Mouse (Mus musculus) neural tube, embryonic 13.5 days (tissue): ENCODE measurements at regions not wholly inside any gene's neighbourhood (a gene's known extent, or its start where the extent isn't known, plus 50 kb on each side); places are given as distances from the start of the nearest gene placed in this dataset.

Experiments used
- ATAC-seq: fragments of 200-750 bp; cut with Nextera tagmentation; 2 replicates; pipeline ENCODE4 v1.8.0; 2017; ENCODE audit warnings: low read depth, mild to moderate bottlenecking, moderate TSS enrichment, moderate library complexity
- H3K27ac ChIP-seq: fragments of 300-500 bp; sonication (generic); replicated peaks from 2 replicates; pipeline ENCODE4 v1.5.1; 2015; ENCODE audit warnings: moderate library complexity, mild to moderate bottlenecking, inconsistent platforms
- H3K27me3 ChIP-seq: fragments of 300-500 bp; sonication (generic); 2 replicates; pipeline ENCODE4 v1.6.1; 2015; ENCODE audit warnings: mild to moderate bottlenecking, inconsistent platforms
- H3K36me3 ChIP-seq: fragments of 300-500 bp; sonication (generic); 2 replicates; pipeline ENCODE4 v1.6.1; 2015; ENCODE audit warnings: mild to moderate bottlenecking, inconsistent platforms
- H3K4me1 ChIP-seq: fragments of 300-500 bp; sonication (generic); replicated peaks from 2 replicates; pipeline ENCODE4 v1.6.1; 2015; ENCODE audit warnings: inconsistent platforms
- H3K4me2 ChIP-seq: fragments of 300-500 bp; sonication (generic); 2 replicates; pipeline ENCODE4 v1.6.1; 2015; ENCODE audit warnings: inconsistent platforms, mild to moderate bottlenecking, moderate library complexity
- H3K4me3 ChIP-seq: fragments of 300-500 bp; sonication (generic); 2 replicates; pipeline ENCODE4 v1.5.1; 2015; ENCODE audit warnings: mild to moderate bottlenecking, inconsistent platforms
- H3K9ac ChIP-seq: fragments of 300-500 bp; sonication (generic); 2 replicates; pipeline ENCODE4 v1.6.1; 2015; ENCODE audit warnings: moderate library complexity, mild to moderate bottlenecking, inconsistent platforms
- H3K9me3 ChIP-seq: fragments of 300-500 bp; sonication (generic); 2 replicates; pipeline ENCODE4 v1.6.1; 2016; ENCODE audit warnings: inconsistent platforms
- WGBS: fragments of 180-500 bp; shearing (Covaris S2); methylation state at CpG from one replicate; pipeline ENCODE4 v1.1.7; 2015; 5-methylcytosine and 5-hydroxymethylcytosine counted together

DNA sequence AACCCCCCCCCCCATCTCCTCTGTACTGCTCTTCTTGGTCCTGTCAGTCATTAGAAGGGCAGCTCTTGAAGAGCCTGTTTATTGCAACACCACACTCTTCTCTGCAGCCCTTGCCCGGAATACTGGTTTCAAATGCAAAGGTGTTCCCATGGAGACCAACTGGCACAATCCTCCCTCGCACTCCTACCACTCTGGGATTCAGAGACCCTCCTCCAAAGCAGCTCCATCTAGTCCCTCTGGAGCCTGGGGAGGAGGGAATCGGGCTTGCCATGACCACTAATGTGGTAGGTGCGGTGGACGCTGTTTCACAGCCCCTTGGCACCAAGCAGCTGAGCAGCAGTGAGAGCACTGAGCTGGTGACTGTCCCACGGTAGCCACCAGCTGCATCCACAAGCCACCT is 83.1 kb downstream of the Stk35 start:
- WGBS: 20% methylated on average over 6 of the region's 6 CpGs
- no peaks in the 10 kb centered on the region for H3K9me3 ChIP-seq
- H3K27me3 ChIP-seq: no peaks in the 10 kb centered on the region
- no peaks in the 10 kb centered on the region for H3K4me1 ChIP-seq
- no peak overlapping the region for H3K4me2 ChIP-seq
- H3K36me3 ChIP-seq: no peaks in the 10 kb centered on the region
- H3K4me3 ChIP-seq: no peak overlapping the region
- H3K9ac ChIP-seq: no peak overlapping the region
- H3K27ac ChIP-seq: no peak overlapping the region
- no peak for ATAC-seq

- Histone ChIP-seq H3K36me3 (no peaks in the 10 kb centered on the region), H3K9me3 (no peaks in the 10 kb centered on the region), H3K4me1 (no peaks in the 10 kb centered on the region), H3K4me2 (no peak overlapping the region), H3K4me3 (no peak overlapping the region), H3K27me3 (no peaks in the 10 kb centered on the region), H3K27ac (no peak overlapping the region), H3K9ac (no peak overlapping the region)
- 46% methylated on average over 3 of the region's 3 CpGs for WGBS
- no peak for ATAC-seq
Measured at GRCm38 (mm10) chr2:129884316-129884715, 84.0 kb downstream of the Stk35 start.

DNA sequence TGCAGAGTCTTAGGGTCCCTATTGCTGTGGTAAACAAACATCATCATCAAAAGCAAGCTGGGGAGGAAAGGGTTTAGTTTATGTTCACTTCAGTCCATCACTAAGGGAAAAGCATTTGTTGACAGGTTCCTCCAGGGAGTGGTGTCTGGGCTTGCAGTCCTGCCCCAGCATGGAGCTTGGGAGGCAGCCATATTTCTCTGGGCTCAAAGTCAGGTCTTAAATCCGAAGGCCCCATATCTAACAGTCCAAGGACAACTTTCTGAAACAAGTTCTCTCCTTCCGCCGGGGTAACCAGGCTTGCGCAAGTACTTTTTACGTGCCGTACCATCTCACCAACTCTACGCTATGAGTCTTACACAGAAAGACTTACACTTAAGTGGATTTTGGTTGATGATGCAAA is 85.2 kb downstream of the Stk35 start:
- no peak for ATAC-seq
- no peaks in the 10 kb centered on the region for H3K27me3 ChIP-seq
- H3K4me2 ChIP-seq: no peak overlapping the region
- H3K27ac ChIP-seq: no peak overlapping the region
- no peaks in the 10 kb centered on the region for H3K9me3 ChIP-seq
- H3K36me3 ChIP-seq: no peaks in the 10 kb centered on the region
- no peak overlapping the region for H3K4me3 ChIP-seq
- no peak overlapping the region for H3K9ac ChIP-seq
- WGBS: 94% methylated on average over 7 of the region's 7 CpGs
- H3K4me1 ChIP-seq: no peaks in the 10 kb centered on the region

GRCm38 (mm10) chr2:129893231-129893630 is 92.9 kb downstream of the Stk35 start:
- Histone ChIP-seq H3K4me3 (no peak overlapping the region), H3K36me3 (no peaks in the 10 kb centered on the region), H3K27me3 (no peaks in the 10 kb centered on the region), H3K27ac (peak overlapping the region; percentile 49), H3K4me2 (no peak overlapping the region), H3K4me1 (peaks cover 15% of the 10 kb centered on the region), H3K9me3 (no peaks in the 10 kb centered on the region), H3K9ac (no peak overlapping the region)
- WGBS: 51% methylated on average over 7 of the region's 7 CpGs
- no peak for ATAC-seq

GRCm38 (mm10) chr2:129893832-129894231 is 93.5 kb downstream of the Stk35 start:
- Histone ChIP-seq H3K27ac (peak overlapping the region; percentile 49; the same call in 1 of the 2 replicates), H3K4me2 (no peak overlapping the region), H3K27me3 (no peaks in the 10 kb centered on the region), H3K4me3 (no peak overlapping the region), H3K4me1 (peaks cover 15% of the 10 kb centered on the region), H3K9ac (no peak overlapping the region), H3K36me3 (no peaks in the 10 kb centered on the region), H3K9me3 (no peaks in the 10 kb centered on the region)
- ATAC-seq: peak; percentile 61
- WGBS: 64% methylated on average over 5 of the region's 5 CpGs

DNA sequence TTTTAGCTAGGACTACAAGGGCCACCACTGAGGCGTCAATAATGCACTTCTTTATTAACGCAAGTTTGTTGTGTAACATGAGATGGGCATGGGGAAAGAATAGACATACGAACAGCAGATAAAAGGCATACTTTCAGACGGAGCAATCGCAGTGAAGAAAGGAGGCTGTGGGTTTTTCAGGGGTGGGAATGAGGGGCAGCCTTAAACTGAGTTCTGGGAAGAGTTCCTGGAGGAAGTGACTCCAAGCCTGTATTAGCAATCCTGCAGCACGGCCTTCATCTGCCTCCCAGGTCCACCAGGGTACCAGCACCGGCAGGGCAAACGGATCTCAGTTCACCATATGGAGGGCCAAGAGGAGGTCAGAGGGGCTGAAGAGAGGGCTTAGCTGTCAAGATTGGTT is 94.6 kb downstream of the Stk35 start:
- H3K27me3 ChIP-seq: no peaks in the 10 kb centered on the region
- H3K4me1 ChIP-seq: peaks cover 15% of the 10 kb centered on the region
- H3K4me2 ChIP-seq: no peak overlapping the region
- H3K4me3 ChIP-seq: no peak overlapping the region
- H3K9me3 ChIP-seq: no peaks in the 10 kb centered on the region
- 74% methylated on average over 8 of the region's 8 CpGs for WGBS
- ATAC-seq: no peak
- no peaks in the 10 kb centered on the region for H3K36me3 ChIP-seq
- H3K27ac ChIP-seq: no peak overlapping the region
- no peak overlapping the region for H3K9ac ChIP-seq

DNA sequence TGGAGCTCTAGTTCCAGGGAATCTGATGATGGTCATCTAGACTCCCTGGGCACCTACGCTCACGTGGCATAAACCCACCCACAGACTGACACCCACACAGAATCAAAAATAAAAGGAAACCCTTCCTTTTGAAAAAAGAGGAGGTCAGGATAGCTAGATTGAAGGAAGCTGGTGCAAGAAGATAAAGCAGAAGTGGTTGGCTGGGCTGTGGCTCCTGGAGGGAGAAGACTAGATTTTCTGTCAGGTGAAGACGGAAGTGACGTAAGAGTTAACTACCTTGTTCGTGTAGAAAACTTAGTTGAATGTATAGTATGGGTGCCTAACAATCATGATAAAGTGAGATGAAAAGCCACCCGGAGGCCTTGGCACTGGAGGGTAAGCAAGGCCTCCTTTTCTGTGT is 95.1 kb downstream of the Stk35 start:
- H3K36me3 ChIP-seq: no peaks in the 10 kb centered on the region
- peaks cover 15% of the 10 kb centered on the region for H3K4me1 ChIP-seq
- H3K9ac ChIP-seq: no peak overlapping the region
- no peaks in the 10 kb centered on the region for H3K27me3 ChIP-seq
- H3K4me3 ChIP-seq: no peak overlapping the region
- 95% methylated on average over 6 of the region's 6 CpGs for whole genome bisulfite sequencing
- no peak overlapping the region for H3K4me2 ChIP-seq
- no peaks in the 10 kb centered on the region for H3K9me3 ChIP-seq
- ATAC-seq: no peak
- no peak overlapping the region for H3K27ac ChIP-seq

DNA sequence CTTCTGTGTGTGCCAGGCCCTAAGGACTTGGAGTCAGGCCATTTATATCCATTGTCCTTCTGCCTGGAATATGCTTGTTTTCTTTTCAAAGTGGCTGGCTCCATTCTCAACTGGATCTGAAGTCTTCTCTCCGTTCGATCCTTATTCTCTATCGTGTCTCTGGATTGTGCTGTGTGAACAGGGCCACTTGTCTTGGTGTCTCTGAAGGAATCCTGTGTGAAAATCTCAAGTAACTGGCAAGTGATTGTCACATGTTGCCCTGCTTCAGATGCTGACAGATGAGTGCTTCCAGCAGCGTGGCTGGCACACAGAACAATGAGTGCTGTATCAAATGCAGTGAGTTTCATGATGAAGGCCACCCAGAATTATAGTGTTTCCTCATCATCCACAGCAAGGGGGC is 96.4 kb downstream of the Stk35 start:
- H3K9ac ChIP-seq: no peak overlapping the region
- H3K9me3 ChIP-seq: no peaks in the 10 kb centered on the region
- no peak overlapping the region for H3K4me2 ChIP-seq
- peaks cover 15% of the 10 kb centered on the region for H3K4me1 ChIP-seq
- ATAC-seq: no peak
- H3K4me3 ChIP-seq: no peak overlapping the region
- H3K27ac ChIP-seq: no peak overlapping the region
- H3K27me3 ChIP-seq: no peaks in the 10 kb centered on the region
- WGBS: 78% methylated on average over 4 of the region's 4 CpGs
- no peaks in the 10 kb centered on the region for H3K36me3 ChIP-seq

DNA sequence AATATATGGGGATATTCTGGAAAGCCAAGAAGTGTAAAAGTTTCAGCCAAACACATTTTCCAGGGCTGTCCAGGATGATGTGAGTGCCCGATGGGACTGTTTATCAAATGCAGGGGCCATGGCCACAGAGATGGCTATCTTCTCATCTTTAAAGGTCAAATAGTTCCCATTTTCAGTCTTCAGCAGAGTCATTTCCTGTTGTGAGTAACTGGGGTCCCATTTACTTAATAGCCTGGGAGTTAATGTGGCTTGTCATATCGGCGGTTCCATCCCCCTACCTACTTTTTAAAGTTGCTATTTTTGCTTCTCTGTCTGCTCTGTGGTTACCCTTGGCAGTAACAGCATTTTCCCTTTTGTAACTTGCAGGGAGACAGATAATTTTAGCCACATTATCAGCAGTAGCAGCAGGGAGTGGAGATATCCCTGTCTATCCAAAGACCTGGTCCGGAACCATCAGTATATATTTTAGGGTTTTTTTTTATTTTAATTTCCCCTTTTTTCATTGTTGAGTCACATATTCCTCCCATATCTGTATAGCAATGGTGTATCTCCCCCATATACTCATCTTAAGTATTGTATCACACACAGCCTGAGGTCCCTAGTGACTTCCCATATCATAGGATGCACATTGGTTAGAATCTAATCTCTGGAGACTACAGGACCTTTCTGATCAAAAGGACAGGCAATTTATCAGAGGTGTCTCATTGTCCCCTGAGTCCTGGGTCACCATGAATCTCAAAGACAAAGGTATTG is 103.2 kb downstream of the Stk35 start:
- Histone ChIP-seq H3K4me2 (no peak overlapping the region), H3K27me3 (no peaks in the 10 kb centered on the region), H3K9me3 (no peaks in the 10 kb centered on the region), H3K36me3 (no peaks in the 10 kb centered on the region), H3K27ac (no peak overlapping the region), H3K4me3 (no peak overlapping the region), H3K9ac (no peak overlapping the region), H3K4me1 (peaks cover 2% of the 10 kb centered on the region)
- no peak for ATAC-seq
- 68% methylated on average over 4 of the region's 4 CpGs for WGBS

GRCm38 (mm10) chr2:129904753-129905152 is 104.4 kb downstream of the Stk35 start:
- Histone ChIP-seq H3K4me2 (no peak overlapping the region), H3K36me3 (no peaks in the 10 kb centered on the region), H3K4me3 (no peak overlapping the region), H3K9me3 (no peaks in the 10 kb centered on the region), H3K9ac (no peak overlapping the region), H3K4me1 (peaks cover 14% of the 10 kb centered on the region), H3K27me3 (no peaks in the 10 kb centered on the region), H3K27ac (no peak overlapping the region)
- no peak for ATAC-seq
- 43% methylated on average over 7 of the region's 7 CpGs for WGBS

DNA sequence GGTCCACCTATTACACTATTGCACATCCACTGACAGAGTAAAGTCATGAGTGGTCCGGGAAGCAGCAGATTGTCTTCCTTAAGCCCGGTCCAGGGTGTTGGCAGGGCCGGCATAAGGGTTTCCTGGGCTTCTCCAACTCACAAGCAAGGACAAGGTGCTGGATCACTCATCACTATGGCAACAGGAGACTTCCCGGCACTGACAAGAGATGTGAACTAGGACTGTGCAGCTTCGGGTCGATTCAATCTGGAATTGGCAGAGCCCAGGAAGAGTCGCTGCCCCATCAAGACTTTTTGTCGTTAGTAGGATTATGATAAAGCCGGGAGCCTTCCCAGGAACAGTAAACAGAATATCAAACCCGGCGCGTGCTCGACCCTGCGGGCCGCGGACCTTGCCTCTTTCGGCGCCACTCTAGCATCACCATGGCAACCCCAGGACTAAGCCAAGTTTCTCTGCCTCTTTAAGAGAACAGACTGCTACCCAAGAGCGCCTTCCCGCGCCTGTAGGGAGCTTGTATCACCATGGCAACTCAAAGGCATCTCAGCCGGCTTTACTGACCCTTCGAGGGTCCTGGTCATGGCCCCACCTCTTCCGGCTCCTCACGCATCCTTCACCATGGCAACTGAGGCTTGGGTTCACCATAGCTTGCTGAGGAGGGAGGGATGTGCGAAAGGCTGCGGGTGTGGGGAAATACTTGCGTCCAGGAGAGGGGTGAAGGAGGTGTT is 103.3 kb upstream of the Tgm3 start:
- no peaks in the 10 kb centered on the region for H3K9me3 ChIP-seq
- peak overlapping the region; percentile 42; the same call in 1 of the 2 replicates for H3K27ac ChIP-seq
- peak; percentile 98 for ATAC-seq
- H3K27me3 ChIP-seq: no peaks in the 10 kb centered on the region
- H3K9ac ChIP-seq: peak overlapping the region; percentile 65
- peak overlapping the region; percentile 45 for H3K4me3 ChIP-seq
- peak overlapping the region; percentile 71 for H3K4me2 ChIP-seq
- H3K36me3 ChIP-seq: no peaks in the 10 kb centered on the region
- H3K4me1 ChIP-seq: peaks cover 15% of the 10 kb centered on the region
- WGBS: 1% methylated on average over 28 of the region's 28 CpGs

DNA sequence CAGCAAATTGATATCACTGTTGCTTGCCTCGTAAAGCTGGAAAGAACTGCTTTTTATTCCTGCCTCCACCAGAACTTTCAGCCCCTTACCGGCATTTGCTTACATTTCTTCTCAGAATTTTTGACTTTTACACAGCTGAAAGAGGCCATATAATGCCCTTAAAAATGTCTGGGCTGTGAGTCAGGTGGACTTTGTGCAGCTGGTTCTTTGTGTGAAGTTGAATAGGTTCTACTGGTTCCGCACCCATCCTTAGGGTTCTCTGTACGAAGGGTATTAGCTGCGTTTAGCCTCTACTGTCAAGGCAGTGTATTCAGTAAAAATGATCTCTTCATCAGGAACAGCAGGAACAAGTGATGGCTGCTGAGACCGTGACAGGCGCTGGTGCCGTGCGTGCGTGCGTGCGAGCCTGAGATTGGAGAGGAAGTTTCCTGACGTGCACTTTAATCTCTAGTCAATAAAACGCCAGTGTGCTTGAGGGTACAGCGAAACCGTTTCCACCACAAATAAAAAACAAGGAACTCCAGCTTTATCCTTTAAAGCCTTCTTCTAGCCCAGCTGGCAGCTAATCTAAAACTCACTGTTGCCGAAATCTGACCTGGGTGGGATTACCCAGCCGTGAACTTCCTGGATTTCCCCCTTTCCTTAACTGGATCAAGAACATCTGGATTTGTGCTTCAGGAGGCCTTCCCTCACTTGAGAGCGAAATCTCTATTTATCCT is 100.8 kb upstream of the Tgm3 start:
- WGBS: 63% methylated on average over 19 of the region's 19 CpGs
- H3K4me3 ChIP-seq: no peak overlapping the region
- H3K27me3 ChIP-seq: no peaks in the 10 kb centered on the region
- H3K4me2 ChIP-seq: no peak overlapping the region
- H3K27ac ChIP-seq: no peak overlapping the region
- no peaks in the 10 kb centered on the region for H3K36me3 ChIP-seq
- H3K9me3 ChIP-seq: no peaks in the 10 kb centered on the region
- H3K9ac ChIP-seq: no peak overlapping the region
- H3K4me1 ChIP-seq: peaks cover 15% of the 10 kb centered on the region
- ATAC-seq: no peak
